Mouse (Mus musculus): ENCODE data around the gene Rbm26. TPM values are rescaled to one million over a fixed set of nuclear protein-coding genes. Genes with fewer than 3 reads are reported as not detected.

The Rbm26 gene
- 27.0 and 27.8 TPM in 2 replicates for polyA plus RNA-seq (2015; fragmentation: Nextera tagmentation; extraction: Ambion mirVana)

GRCm38 (mm10) chr14:105177238-105177693 is at the start of gene Rbm26:
Gene Rbm26, minus strand, starts transcription at chr14:105177327.
- WGBS: under 1% methylated on average over 28 of the region's 28 CpGs
- Histone ChIP-seq H3K9me3 (ENCODE audit: control insufficient read depth, low read length) (no peaks in the 10 kb centered on the region), H3K27me3 (ENCODE audit: control insufficient read depth, insufficient read depth, low read depth, low read length) (no peaks in the 10 kb centered on the region), H3K4me2 (ENCODE audit: low read depth, low read length) (peak within 1 kb of the TSS; percentile 76), H3K27ac (ENCODE audit: low read length) (peak within 1 kb of the TSS; percentile 83), H3K4me3 (ENCODE audit: low read length) (peak within 1 kb of the TSS; percentile 95), H3K4me1 (replicated peaks; ENCODE audit: control insufficient read depth, insufficient read depth, low read length) (peaks cover 17% of the 10 kb centered on the region), H3K36me3 (ENCODE audit: control insufficient read depth, insufficient read depth, low read length) (no peaks in the 10 kb centered on the region), H3K9ac (ENCODE audit: low read length) (peak within 1 kb of the TSS; percentile 98)
- ATAC-seq (ENCODE audit: low read depth): peak; percentile 99

GRCm38 (mm10) chr14:105225790-105226189 is 48.7 kb upstream of the Rbm26 start:
- Histone ChIP-seq H3K4me3 (ENCODE audit: low read length) (no peak overlapping the region), H3K9me3 (ENCODE audit: control insufficient read depth, low read length) (no peaks in the 10 kb centered on the region), H3K4me1 (replicated peaks; ENCODE audit: control insufficient read depth, insufficient read depth, low read length) (no peaks in the 10 kb centered on the region), H3K27ac (ENCODE audit: low read length) (no peak overlapping the region), H3K9ac (ENCODE audit: low read length) (no peak overlapping the region), H3K4me2 (ENCODE audit: low read depth, low read length) (no peak overlapping the region), H3K27me3 (ENCODE audit: control insufficient read depth, insufficient read depth, low read depth, low read length) (no peaks in the 10 kb centered on the region), H3K36me3 (ENCODE audit: control insufficient read depth, insufficient read depth, low read length) (no peaks in the 10 kb centered on the region)
- ATAC-seq (ENCODE audit: low read depth): no peak
- WGBS: 69% methylated on average over 4 of the region's 4 CpGs

- peaks cover 10% of the 10 kb centered on the region; the same call in 1 of the 2 replicates for H3K4me1 ChIP-seq (replicated peaks; ENCODE audit: control insufficient read depth, insufficient read depth, low read length)
- no peak overlapping the region for H3K27ac ChIP-seq (ENCODE audit: low read length)
- H3K27me3 ChIP-seq (ENCODE audit: control insufficient read depth, insufficient read depth, low read depth, low read length): no peaks in the 10 kb centered on the region
- no peaks in the 10 kb centered on the region for H3K9me3 ChIP-seq (ENCODE audit: control insufficient read depth, low read length)
- WGBS: 61% methylated on average over 4 of the region's 4 CpGs
- no peaks in the 10 kb centered on the region for H3K36me3 ChIP-seq (ENCODE audit: control insufficient read depth, insufficient read depth, low read length)
- no peak for ATAC-seq (ENCODE audit: low read depth)
- H3K9ac ChIP-seq (ENCODE audit: low read length): no peak overlapping the region
- H3K4me2 ChIP-seq (ENCODE audit: low read depth, low read length): no peak overlapping the region
- no peak overlapping the region for H3K4me3 ChIP-seq (ENCODE audit: low read length)
Measured at GRCm38 (mm10) chr14:105222240-105222639, 45.1 kb upstream of the Rbm26 start.

DNA sequence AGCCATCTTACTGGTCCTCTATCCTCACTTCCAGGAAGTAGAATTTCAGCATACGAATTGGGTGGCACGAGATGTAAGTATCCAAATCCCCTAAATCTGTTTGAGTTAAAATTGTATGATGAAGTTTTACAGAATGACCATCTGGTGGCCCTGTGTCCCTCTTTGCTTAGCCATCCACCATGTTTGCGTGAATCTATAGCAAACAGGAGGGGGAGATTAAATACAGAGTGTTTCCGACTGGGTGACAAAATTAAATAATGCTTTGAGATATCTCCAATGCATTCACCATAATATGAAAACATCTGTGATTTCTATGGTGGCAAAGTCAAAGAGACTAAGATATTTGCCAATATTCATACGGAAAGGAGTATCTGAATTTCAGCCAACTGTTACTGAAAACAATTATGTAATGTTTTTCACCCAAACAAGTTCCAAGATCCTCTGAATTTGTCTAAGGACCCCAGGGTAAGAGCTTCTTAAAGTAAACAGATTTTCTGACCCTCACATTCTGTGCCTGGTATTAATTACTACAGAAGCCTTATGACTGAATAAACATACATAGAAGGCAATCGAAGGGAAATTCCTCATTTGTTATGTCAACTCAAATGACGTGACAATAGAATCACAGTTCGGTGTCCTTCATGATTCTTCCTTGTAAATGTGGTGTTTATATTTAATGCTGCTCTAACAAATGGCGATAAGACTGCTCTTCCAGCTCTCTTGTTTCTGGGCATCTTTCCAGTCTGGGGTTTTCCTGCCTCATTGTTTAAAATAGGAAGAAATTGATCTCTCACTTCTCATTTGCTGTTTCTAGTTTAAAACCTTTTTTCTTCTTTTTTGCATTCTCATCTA is 42.6 kb upstream of the Rbm26 start:
- ATAC-seq (ENCODE audit: low read depth): peak; percentile 93
- H3K27me3 ChIP-seq (ENCODE audit: control insufficient read depth, insufficient read depth, low read depth, low read length): no peaks in the 10 kb centered on the region
- H3K27ac ChIP-seq (ENCODE audit: low read length): peak overlapping the region; percentile 43

GRCm38 (mm10) chr14:105198401-105198800 is 21.3 kb upstream of the Rbm26 start:
- Histone ChIP-seq H3K27me3 (ENCODE audit: control insufficient read depth, insufficient read depth, low read depth, low read length) (no peaks in the 10 kb centered on the region), H3K4me3 (ENCODE audit: low read length) (no peak overlapping the region), H3K4me1 (replicated peaks; ENCODE audit: control insufficient read depth, insufficient read depth, low read length) (no peaks in the 10 kb centered on the region), H3K4me2 (ENCODE audit: low read depth, low read length) (no peak overlapping the region), H3K9ac (ENCODE audit: low read length) (no peak overlapping the region), H3K9me3 (ENCODE audit: control insufficient read depth, low read length) (no peaks in the 10 kb centered on the region), H3K36me3 (ENCODE audit: control insufficient read depth, insufficient read depth, low read length) (no peaks in the 10 kb centered on the region), H3K27ac (ENCODE audit: low read length) (no peak overlapping the region)
- 51% methylated on average over 5 of the region's 5 CpGs for WGBS
- no peak for ATAC-seq (ENCODE audit: low read depth)

More for the DNA sequence above, 42.6 kb upstream of the Rbm26 start:
- H3K9me3 ChIP-seq (ENCODE audit: control insufficient read depth, low read length): no peaks in the 10 kb centered on the region
- no peak overlapping the region for H3K4me3 ChIP-seq (ENCODE audit: low read length)
- no peaks in the 10 kb centered on the region for H3K36me3 ChIP-seq (ENCODE audit: control insufficient read depth, insufficient read depth, low read length)
- WGBS: 37% methylated on average over 9 of the region's 9 CpGs
- H3K4me1 ChIP-seq (replicated peaks; ENCODE audit: control insufficient read depth, insufficient read depth, low read length): peaks cover 10% of the 10 kb centered on the region; the same call in 1 of the 2 replicates
- no peak overlapping the region for H3K4me2 ChIP-seq (ENCODE audit: low read depth, low read length)
- no peak overlapping the region for H3K9ac ChIP-seq (ENCODE audit: low read length)

DNA sequence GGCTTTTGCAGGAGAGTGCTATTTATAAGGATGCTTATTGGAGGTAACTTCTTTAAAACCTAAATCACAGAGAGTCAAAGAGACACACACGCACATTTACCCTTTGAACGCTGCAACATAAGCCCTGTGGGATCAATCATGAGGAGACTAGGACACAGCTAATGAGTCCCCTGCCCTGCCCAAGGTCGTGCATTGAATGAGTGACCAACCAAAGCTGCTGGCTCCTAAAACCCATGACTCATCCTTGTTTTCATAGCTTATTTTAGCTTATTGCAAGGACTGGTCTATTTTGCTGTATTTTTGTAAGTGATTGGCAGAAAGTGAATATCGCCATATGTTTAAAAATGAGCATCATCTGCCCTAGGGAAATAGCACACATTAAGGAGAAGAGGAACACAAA is 17.6 kb upstream of the Rbm26 start:
- no peak for ATAC-seq (ENCODE audit: low read depth)
- H3K4me3 ChIP-seq (ENCODE audit: low read length): no peak overlapping the region
- no peaks in the 10 kb centered on the region for H3K27me3 ChIP-seq (ENCODE audit: control insufficient read depth, insufficient read depth, low read depth, low read length)
- no peaks in the 10 kb centered on the region for H3K36me3 ChIP-seq (ENCODE audit: control insufficient read depth, insufficient read depth, low read length)
- H3K4me2 ChIP-seq (ENCODE audit: low read depth, low read length): no peak overlapping the region
- H3K9ac ChIP-seq (ENCODE audit: low read length): no peak overlapping the region
- no peaks in the 10 kb centered on the region for H3K4me1 ChIP-seq (replicated peaks; ENCODE audit: control insufficient read depth, insufficient read depth, low read length)
- no peaks in the 10 kb centered on the region for H3K9me3 ChIP-seq (ENCODE audit: control insufficient read depth, low read length)
- 75% methylated on average over 4 of the region's 4 CpGs for WGBS
- H3K27ac ChIP-seq (ENCODE audit: low read length): no peak overlapping the region

- H3K9ac ChIP-seq (ENCODE audit: low read length): no peak overlapping the region
- H3K4me2 ChIP-seq (ENCODE audit: low read depth, low read length): no peak overlapping the region
- H3K4me1 ChIP-seq (replicated peaks; ENCODE audit: control insufficient read depth, insufficient read depth, low read length): no peaks in the 10 kb centered on the region
- no peaks in the 10 kb centered on the region for H3K9me3 ChIP-seq (ENCODE audit: control insufficient read depth, low read length)
- no peak overlapping the region for H3K4me3 ChIP-seq (ENCODE audit: low read length)
- 35% methylated on average over 3 of the region's 3 CpGs for WGBS
- ATAC-seq (ENCODE audit: low read depth): no peak
- H3K27ac ChIP-seq (ENCODE audit: low read length): no peak overlapping the region
- no peaks in the 10 kb centered on the region for H3K27me3 ChIP-seq (ENCODE audit: control insufficient read depth, insufficient read depth, low read depth, low read length)
- H3K36me3 ChIP-seq (ENCODE audit: control insufficient read depth, insufficient read depth, low read length): no peaks in the 10 kb centered on the region
Measured at GRCm38 (mm10) chr14:105184866-105185265, 7.7 kb upstream of the Rbm26 start.

DNA sequence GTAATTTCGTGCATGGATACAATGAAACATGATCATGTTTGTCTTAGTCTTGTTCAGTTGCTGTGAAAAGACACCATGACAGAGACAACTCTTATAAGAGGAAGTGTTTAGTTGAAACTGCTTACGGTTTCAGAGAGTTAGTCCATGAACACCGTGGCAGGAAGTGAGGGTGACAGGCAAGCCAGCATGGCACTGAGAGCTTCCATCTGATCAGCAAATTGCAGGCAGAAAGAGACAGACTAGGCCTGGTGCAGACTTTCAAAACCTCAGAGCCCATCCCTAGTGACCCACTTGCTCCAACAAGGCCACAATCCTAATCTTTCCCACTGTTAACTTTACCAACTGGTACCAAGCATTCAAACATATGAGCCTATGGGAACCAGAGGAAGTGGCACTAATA is 5.7 kb upstream of the Rbm26 start:
- Histone ChIP-seq H3K27ac (ENCODE audit: low read length) (no peak overlapping the region), H3K36me3 (ENCODE audit: control insufficient read depth, insufficient read depth, low read length) (no peaks in the 10 kb centered on the region), H3K4me2 (ENCODE audit: low read depth, low read length) (no peak overlapping the region), H3K9ac (ENCODE audit: low read length) (no peak overlapping the region), H3K4me3 (ENCODE audit: low read length) (no peak overlapping the region), H3K4me1 (replicated peaks; ENCODE audit: control insufficient read depth, insufficient read depth, low read length) (no peaks in the 10 kb centered on the region), H3K27me3 (ENCODE audit: control insufficient read depth, insufficient read depth, low read depth, low read length) (no peaks in the 10 kb centered on the region), H3K9me3 (ENCODE audit: control insufficient read depth, low read length) (no peaks in the 10 kb centered on the region)
- 53% methylated on average over 3 of the region's 3 CpGs for WGBS
- ATAC-seq (ENCODE audit: low read depth): no peak

- no peak for ATAC-seq (ENCODE audit: low read depth)
- peaks cover 11% of the 10 kb centered on the region for H3K4me1 ChIP-seq (replicated peaks; ENCODE audit: control insufficient read depth, insufficient read depth, low read length)
- H3K27ac ChIP-seq (ENCODE audit: low read length): no peak overlapping the region
- H3K36me3 ChIP-seq (ENCODE audit: control insufficient read depth, insufficient read depth, low read length): no peaks in the 10 kb centered on the region
- no peak overlapping the region for H3K9ac ChIP-seq (ENCODE audit: low read length)
- WGBS: 91% methylated on average over 3 of the region's 3 CpGs
- H3K4me2 ChIP-seq (ENCODE audit: low read depth, low read length): no peak overlapping the region
- no peaks in the 10 kb centered on the region for H3K9me3 ChIP-seq (ENCODE audit: control insufficient read depth, low read length)
- no peaks in the 10 kb centered on the region for H3K27me3 ChIP-seq (ENCODE audit: control insufficient read depth, insufficient read depth, low read depth, low read length)
- no peak overlapping the region for H3K4me3 ChIP-seq (ENCODE audit: low read length)
Measured at GRCm38 (mm10) chr14:105179733-105180132, 2.6 kb upstream of the Rbm26 start.

Measured in lung, embryonic 16.5 days (tissue).